Mouse (Mus musculus): ENCODE results near the gene Pacsin2. TPM values are rescaled to one million over a fixed set of nuclear protein-coding genes. Genes with fewer than 3 reads are reported as not detected.
A peak's percentile ranks its signal among the peaks of the same experiment; 100 is the strongest.
"Not testable (repeated sequence)": the region's sequence is repeated elsewhere in the genome, so short reads cannot be mapped to it uniquely, and the experiment has no call there.

Gene Pacsin2
- 102 and 137 TPM in 2 replicates for total RNA-seq (2015; ENCODE audit: low replicate concordance)
- total RNA-seq (2017; ENCODE audit: low replicate concordance), result 285 and 310 TPM in 2 replicates

- ATAC-seq (replicated peaks; ENCODE audit: low FRiP score, poor library complexity, severe bottlenecking), result peak; percentile 95
Measured at GRCm38 (mm10) chr15:83464083-83464904, at the start of gene Pacsin2. Gene Pacsin2, minus strand, starts transcription at chr15:83464606.

- no peak for ATAC-seq (replicated peaks; ENCODE audit: low FRiP score, poor library complexity, severe bottlenecking)
Measured at GRCm38 (mm10) chr15:83512489-83513281, 48.3 kb upstream of the Pacsin2 start.

GRCm38 (mm10) chr15:83510805-83511405 is 46.5 kb upstream of the Pacsin2 start, which contains the start of gene Ttll1:
Gene Ttll1, minus strand, starts transcription at chr15:83510893.
- peak; percentile 98 for ATAC-seq (replicated peaks; ENCODE audit: low FRiP score, poor library complexity, severe bottlenecking)

- no peak for ATAC-seq (replicated peaks; ENCODE audit: low FRiP score, poor library complexity, severe bottlenecking)
Measured at GRCm38 (mm10) chr15:83509950-83510804, 45.8 kb upstream of the Pacsin2 start.

GRCm38 (mm10) chr15:83501483-83501882 is 37.1 kb upstream of the Pacsin2 start:
- not testable (repeated sequence) for ATAC-seq (replicated peaks; ENCODE audit: low FRiP score, poor library complexity, severe bottlenecking)

- ATAC-seq (replicated peaks; ENCODE audit: low FRiP score, poor library complexity, severe bottlenecking), result peak; percentile 77
Measured at GRCm38 (mm10) chr15:83500352-83500751, 35.9 kb upstream of the Pacsin2 start.

- no peak for ATAC-seq (replicated peaks; ENCODE audit: low FRiP score, poor library complexity, severe bottlenecking)
Measured at GRCm38 (mm10) chr15:83499211-83499755, 34.9 kb upstream of the Pacsin2 start.

GRCm38 (mm10) chr15:83497299-83497698 is 32.9 kb upstream of the Pacsin2 start:
- ATAC-seq (replicated peaks; ENCODE audit: low FRiP score, poor library complexity, severe bottlenecking), result no peak

GRCm38 (mm10) chr15:83495787-83496367 is 31.5 kb upstream of the Pacsin2 start:
- ATAC-seq (replicated peaks; ENCODE audit: low FRiP score, poor library complexity, severe bottlenecking), result no peak

GRCm38 (mm10) chr15:83495195-83495594 is 30.8 kb upstream of the Pacsin2 start:
- no peak for ATAC-seq (replicated peaks; ENCODE audit: low FRiP score, poor library complexity, severe bottlenecking)

- ATAC-seq (replicated peaks; ENCODE audit: low FRiP score, poor library complexity, severe bottlenecking), result no peak
Measured at GRCm38 (mm10) chr15:83494572-83494920, 30.1 kb upstream of the Pacsin2 start.

- no peak for ATAC-seq (replicated peaks; ENCODE audit: low FRiP score, poor library complexity, severe bottlenecking)
Measured at GRCm38 (mm10) chr15:83493856-83494571, 29.6 kb upstream of the Pacsin2 start.

- no peak for ATAC-seq (replicated peaks; ENCODE audit: low FRiP score, poor library complexity, severe bottlenecking)
Measured at GRCm38 (mm10) chr15:83491891-83492290, 27.5 kb upstream of the Pacsin2 start.

- ATAC-seq (replicated peaks; ENCODE audit: low FRiP score, poor library complexity, severe bottlenecking), result no peak
Measured at GRCm38 (mm10) chr15:83489471-83489870, 25.1 kb upstream of the Pacsin2 start.

- ATAC-seq (replicated peaks; ENCODE audit: low FRiP score, poor library complexity, severe bottlenecking), result no peak
Measured at GRCm38 (mm10) chr15:83487477-83488115, 23.2 kb upstream of the Pacsin2 start.

GRCm38 (mm10) chr15:83484311-83484710 is 19.9 kb upstream of the Pacsin2 start:
- no peak for ATAC-seq (replicated peaks; ENCODE audit: low FRiP score, poor library complexity, severe bottlenecking)

GRCm38 (mm10) chr15:83483482-83483881 is 19.1 kb upstream of the Pacsin2 start:
- ATAC-seq (replicated peaks; ENCODE audit: low FRiP score, poor library complexity, severe bottlenecking), result peak; percentile 86

Data from erythroblast, adult 5-6 weeks (primary cell).